Mouse (Mus musculus): ENCODE results near the gene Nol4l. TPM values are rescaled to one million over a fixed set of nuclear protein-coding genes. Genes with fewer than 3 reads are reported as not detected.

The Nol4l gene
- polyA plus RNA-seq, 1 experiment = 10.6 TPM

DNA sequence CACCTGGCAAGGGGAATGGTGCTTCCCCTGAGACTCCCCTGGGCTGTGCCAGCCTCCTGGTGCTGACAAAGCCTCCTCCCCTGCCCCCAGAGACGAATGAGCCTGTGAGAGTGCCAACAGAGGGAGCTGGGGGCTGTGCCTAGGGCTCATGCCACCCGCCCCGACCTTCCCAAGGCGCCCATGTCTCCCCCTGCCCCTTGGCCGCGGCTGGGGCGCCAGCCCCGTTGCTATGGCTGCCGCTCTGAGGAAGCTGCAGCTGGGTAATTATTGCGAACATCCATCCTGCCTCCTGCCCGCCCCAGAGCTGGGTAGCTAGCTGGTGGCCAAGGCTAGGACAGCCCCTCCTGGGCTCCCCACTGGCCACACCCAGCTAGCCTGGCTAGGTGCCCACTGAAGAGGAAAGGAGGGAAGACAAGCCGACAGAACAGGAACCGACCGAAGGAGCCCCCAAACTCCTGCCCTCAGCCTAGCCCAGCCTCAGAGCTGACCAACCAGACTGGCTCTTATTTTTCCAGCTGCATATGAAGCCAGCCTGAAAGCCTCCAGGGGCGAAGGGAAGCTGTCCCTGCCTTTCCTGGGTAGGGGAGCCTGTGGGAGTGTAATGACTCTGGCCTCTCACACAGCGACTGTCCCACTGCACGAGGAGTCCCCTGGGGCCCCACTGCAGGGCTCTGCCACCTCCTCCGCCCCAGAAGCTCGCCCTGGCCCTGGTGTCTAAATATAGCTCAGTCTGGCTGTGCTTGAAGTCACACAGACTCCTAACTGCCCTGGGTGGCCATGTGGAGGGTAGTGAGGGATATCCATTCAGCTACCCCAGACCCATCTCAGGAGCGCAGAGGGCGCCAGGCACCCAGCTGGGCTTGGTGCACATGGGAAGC is 31.1 kb upstream of the Nol4l start:
- H3K4me1 ChIP-seq = peaks cover 98% of the 10 kb centered on the region
- no peaks in the 10 kb centered on the region for H3K36me3 ChIP-seq (replicated peaks; ENCODE audit: low read length)
- peak overlapping the region; percentile 92 for H3K4me3 ChIP-seq (replicated peaks)
- no peaks in the 10 kb centered on the region for H3K27me3 ChIP-seq (replicated peaks)
- no peak for TF ChIP-seq FLI1 (IDR thresholded peaks at IDR 0.05; ENCODE audit: low read length)
- TF ChIP-seq GATA1 (IDR thresholded peaks at IDR 0.05; ENCODE audit: borderline replicate concordance, low read length) = no peak
- no peaks in the 10 kb centered on the region for H3K9me3 ChIP-seq

GRCm38 (mm10) chr2:153559613-153560152 is 29.9 kb upstream of the Nol4l start:
- H3K36me3 ChIP-seq (replicated peaks; ENCODE audit: low read length) = no peaks in the 10 kb centered on the region
- TF ChIP-seq FLI1 (IDR thresholded peaks at IDR 0.05; ENCODE audit: low read length) (no peak), GATA1 (IDR thresholded peaks at IDR 0.05; ENCODE audit: borderline replicate concordance, low read length) (no peak)
- no peaks in the 10 kb centered on the region for H3K27me3 ChIP-seq (replicated peaks)
- peaks cover 91% of the 10 kb centered on the region for H3K4me1 ChIP-seq
- peak overlapping the region; percentile 31 for H3K4me3 ChIP-seq (replicated peaks)
- H3K9me3 ChIP-seq = no peaks in the 10 kb centered on the region

DNA sequence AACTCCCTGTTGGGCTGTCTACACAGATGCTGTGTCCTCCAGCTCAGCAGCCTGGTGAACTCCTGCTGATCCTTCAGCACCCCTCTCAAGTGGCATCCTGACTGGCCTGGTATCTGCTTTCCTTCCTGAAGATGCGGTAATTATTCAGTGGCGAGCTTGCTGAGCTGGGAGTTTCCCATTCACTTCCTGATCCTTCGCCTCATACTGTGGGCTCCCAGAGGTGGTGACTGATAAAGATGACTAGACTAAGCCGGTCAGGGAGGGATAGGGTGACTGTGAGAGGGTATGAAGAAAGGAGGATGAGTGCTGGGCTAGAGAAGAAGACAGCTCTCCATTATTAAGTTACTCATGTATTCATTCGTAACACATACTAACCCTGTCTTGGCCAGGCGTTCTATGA is 28.7 kb upstream of the Nol4l start:
- H3K4me1 ChIP-seq = peaks cover 93% of the 10 kb centered on the region
- peak overlapping the region; percentile 79 for H3K4me3 ChIP-seq (replicated peaks)
- no peaks in the 10 kb centered on the region for H3K27me3 ChIP-seq (replicated peaks)
- no peaks in the 10 kb centered on the region for H3K9me3 ChIP-seq
- H3K36me3 ChIP-seq (replicated peaks; ENCODE audit: low read length) = no peaks in the 10 kb centered on the region
- TF ChIP-seq GATA1 (IDR thresholded peaks at IDR 0.05; ENCODE audit: borderline replicate concordance, low read length) = peak; percentile 68; the same call in 1 of the 3 replicates
- TF ChIP-seq FLI1 (IDR thresholded peaks at IDR 0.05; ENCODE audit: low read length) = peak; percentile 40; the same call in 1 of the 2 replicates

DNA sequence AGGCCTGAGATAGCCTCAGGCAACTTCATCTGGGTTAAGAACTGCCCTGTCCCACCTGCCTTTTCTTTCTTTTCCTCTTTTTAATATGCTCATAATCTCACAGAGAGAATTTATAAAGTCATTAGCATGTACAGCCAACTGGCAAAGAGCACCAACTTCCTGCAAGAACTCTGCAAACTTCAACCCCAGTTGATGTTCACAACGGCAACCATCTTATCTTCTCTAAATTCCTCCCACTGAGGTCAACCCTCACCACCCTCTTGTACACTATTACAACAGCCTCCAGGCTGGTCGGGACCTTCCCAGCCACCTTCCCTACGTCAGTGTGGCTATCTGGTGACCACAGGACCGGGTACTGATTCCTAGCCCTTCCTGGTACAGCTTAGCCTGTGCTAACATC is 27.5 kb upstream of the Nol4l start:
- Histone ChIP-seq H3K27me3 (replicated peaks) (no peaks in the 10 kb centered on the region), H3K36me3 (replicated peaks; ENCODE audit: low read length) (no peaks in the 10 kb centered on the region), H3K9me3 (no peaks in the 10 kb centered on the region), H3K4me3 (replicated peaks) (peak overlapping the region; percentile 62), H3K4me1 (peaks cover 87% of the 10 kb centered on the region)
- no peak for TF ChIP-seq GATA1 (IDR thresholded peaks at IDR 0.05; ENCODE audit: borderline replicate concordance, low read length)
- TF ChIP-seq FLI1 (IDR thresholded peaks at IDR 0.05; ENCODE audit: low read length) = no peak

DNA sequence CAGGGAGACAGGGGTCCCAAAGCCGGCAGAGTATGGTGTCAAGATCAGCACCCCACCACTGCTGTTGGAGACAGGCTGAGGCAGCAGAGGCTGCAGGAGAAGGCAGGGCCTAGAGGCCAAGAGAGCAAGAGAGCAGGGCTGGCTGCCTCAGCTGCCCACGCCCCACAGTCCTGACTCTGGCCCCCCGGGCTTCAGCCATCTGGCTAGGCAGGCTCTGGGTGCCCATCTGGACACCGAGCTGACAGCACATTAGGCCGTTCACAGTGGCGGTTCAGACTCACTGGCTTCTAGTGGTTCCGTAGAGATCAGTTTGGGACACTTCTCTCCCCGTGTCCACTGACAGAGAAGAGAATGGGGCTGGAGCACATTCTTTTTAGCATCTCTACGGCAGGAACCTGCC is 26.4 kb upstream of the Nol4l start:
- no peaks in the 10 kb centered on the region for H3K27me3 ChIP-seq (replicated peaks)
- TF ChIP-seq FLI1 (IDR thresholded peaks at IDR 0.05; ENCODE audit: low read length) (no peak), GATA1 (IDR thresholded peaks at IDR 0.05; ENCODE audit: borderline replicate concordance, low read length) (no peak)
- no peaks in the 10 kb centered on the region for H3K36me3 ChIP-seq (replicated peaks; ENCODE audit: low read length)
- H3K9me3 ChIP-seq = no peaks in the 10 kb centered on the region
- H3K4me3 ChIP-seq (replicated peaks) = no peak overlapping the region
- H3K4me1 ChIP-seq = peaks cover 84% of the 10 kb centered on the region

DNA sequence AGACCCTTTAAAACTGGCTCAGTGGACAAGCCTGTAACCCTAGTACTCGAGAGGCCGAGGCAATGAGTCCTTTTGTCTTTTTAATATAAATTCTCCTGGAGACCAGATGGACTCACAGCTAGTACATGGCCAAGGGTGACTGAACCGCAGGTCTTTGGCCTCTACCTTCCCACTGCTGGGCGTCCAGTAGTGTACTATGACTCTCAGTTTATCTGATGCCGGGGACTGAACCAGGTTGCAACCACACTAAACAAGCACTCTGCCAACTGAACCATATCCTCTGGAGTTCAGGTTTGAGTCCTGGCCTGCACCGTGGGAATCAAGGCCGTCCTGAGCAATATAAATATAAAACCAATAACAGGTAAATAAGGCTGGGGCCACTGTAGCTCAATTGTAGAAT is 24.8 kb upstream of the Nol4l start:
- H3K4me3 ChIP-seq (replicated peaks) = no peak overlapping the region
- no peaks in the 10 kb centered on the region for H3K36me3 ChIP-seq (replicated peaks; ENCODE audit: low read length)
- H3K4me1 ChIP-seq = peaks cover 84% of the 10 kb centered on the region
- no peaks in the 10 kb centered on the region for H3K9me3 ChIP-seq
- no peak for TF ChIP-seq FLI1 (IDR thresholded peaks at IDR 0.05; ENCODE audit: low read length)
- TF ChIP-seq GATA1 (IDR thresholded peaks at IDR 0.05; ENCODE audit: borderline replicate concordance, low read length) = no peak
- no peaks in the 10 kb centered on the region for H3K27me3 ChIP-seq (replicated peaks)

GRCm38 (mm10) chr2:153549486-153549885 is 19.7 kb upstream of the Nol4l start:
- peak overlapping the region; percentile 76 for H3K4me3 ChIP-seq (replicated peaks)
- H3K27me3 ChIP-seq (replicated peaks) = no peaks in the 10 kb centered on the region
- TF ChIP-seq GATA1 (IDR thresholded peaks at IDR 0.05; ENCODE audit: borderline replicate concordance, low read length) (no peak), FLI1 (IDR thresholded peaks at IDR 0.05; ENCODE audit: low read length) (no peak)
- H3K36me3 ChIP-seq (replicated peaks; ENCODE audit: low read length) = no peaks in the 10 kb centered on the region
- no peaks in the 10 kb centered on the region for H3K9me3 ChIP-seq
- peaks cover 90% of the 10 kb centered on the region for H3K4me1 ChIP-seq

DNA sequence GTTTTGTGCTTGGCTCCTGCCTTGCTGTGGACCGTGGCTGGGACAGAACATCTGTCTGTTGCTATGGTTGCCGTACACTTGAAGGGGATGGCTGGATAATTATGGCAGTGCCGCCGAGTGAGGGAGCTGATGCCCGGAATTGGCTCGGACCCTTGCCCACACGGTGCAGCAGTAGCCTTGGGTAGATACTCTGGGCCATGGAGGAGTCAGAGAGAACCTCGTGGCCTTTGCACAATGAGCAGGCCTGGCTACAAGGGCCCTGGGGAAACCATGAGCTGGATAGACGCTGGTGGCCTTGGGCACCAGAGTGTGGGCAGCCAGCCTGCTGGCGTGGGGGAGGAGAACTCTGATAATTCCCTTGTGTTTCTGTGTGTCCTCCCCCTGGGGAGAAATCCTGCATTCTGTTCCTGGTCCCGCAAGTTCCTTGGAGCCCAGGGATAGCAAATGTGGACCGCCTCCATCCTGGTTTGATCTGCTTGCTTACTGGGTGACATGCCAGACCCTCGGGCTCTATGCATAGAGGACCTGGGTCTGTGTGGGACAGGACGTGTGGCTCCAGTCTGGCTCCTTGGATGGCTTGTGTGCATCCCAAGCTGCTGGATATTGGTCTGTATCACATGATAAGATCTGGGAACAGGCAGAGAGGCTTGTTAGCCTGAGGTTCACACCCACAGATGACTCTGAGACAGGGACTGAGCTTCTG is 18.6 kb upstream of the Nol4l start:
- H3K27me3 ChIP-seq (replicated peaks) = no peaks in the 10 kb centered on the region
- peaks cover 90% of the 10 kb centered on the region for H3K4me1 ChIP-seq
- TF ChIP-seq GATA1 (IDR thresholded peaks at IDR 0.05; ENCODE audit: borderline replicate concordance, low read length) (no peak), FLI1 (IDR thresholded peaks at IDR 0.05; ENCODE audit: low read length) (no peak)
- no peaks in the 10 kb centered on the region for H3K9me3 ChIP-seq
- no peaks in the 10 kb centered on the region for H3K36me3 ChIP-seq (replicated peaks; ENCODE audit: low read length)
- H3K4me3 ChIP-seq (replicated peaks) = no peak overlapping the region

- Histone ChIP-seq H3K9me3 (no peaks in the 10 kb centered on the region), H3K36me3 (replicated peaks; ENCODE audit: low read length) (no peaks in the 10 kb centered on the region), H3K4me1 (peaks cover 94% of the 10 kb centered on the region), H3K4me3 (replicated peaks) (no peak overlapping the region), H3K27me3 (replicated peaks) (no peaks in the 10 kb centered on the region)
- TF ChIP-seq FLI1 (IDR thresholded peaks at IDR 0.05; ENCODE audit: low read length) (no peak), GATA1 (IDR thresholded peaks at IDR 0.05; ENCODE audit: borderline replicate concordance, low read length) (no peak)
Observed at GRCm38 (mm10) chr2:153547633-153548032, 17.9 kb upstream of the Nol4l start.

DNA sequence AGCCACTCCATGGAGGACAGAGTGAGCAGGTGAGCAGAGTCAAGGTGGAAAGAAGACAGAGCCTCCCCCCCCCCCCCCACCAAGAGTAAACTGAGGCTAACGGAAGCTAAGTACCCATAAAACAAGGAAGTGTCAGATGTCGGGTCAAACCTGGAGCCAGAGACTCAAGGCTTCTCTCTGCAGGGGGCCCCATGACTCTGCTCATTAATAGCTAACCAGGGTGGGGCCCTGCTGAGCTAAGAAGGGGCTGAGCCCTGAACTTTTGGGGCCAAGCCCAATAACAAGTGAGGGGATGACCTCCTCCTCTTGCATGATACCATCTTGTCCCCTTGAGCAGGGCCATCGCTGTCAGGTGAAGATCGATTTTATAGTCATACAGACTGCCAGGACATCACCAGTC is 17.2 kb upstream of the Nol4l start:
- no peak overlapping the region for H3K4me3 ChIP-seq (replicated peaks)
- H3K27me3 ChIP-seq (replicated peaks) = no peaks in the 10 kb centered on the region
- no peaks in the 10 kb centered on the region for H3K9me3 ChIP-seq
- no peak for TF ChIP-seq FLI1 (IDR thresholded peaks at IDR 0.05; ENCODE audit: low read length)
- TF ChIP-seq GATA1 (IDR thresholded peaks at IDR 0.05; ENCODE audit: borderline replicate concordance, low read length) = no peak
- no peaks in the 10 kb centered on the region for H3K36me3 ChIP-seq (replicated peaks; ENCODE audit: low read length)
- peaks cover 97% of the 10 kb centered on the region for H3K4me1 ChIP-seq

Measured in megakaryocyte, embryonic 14.5 days (primary cell).